Mouse (Mus musculus) gastrocnemius, postnatal 25 days (tissue): ENCODE measurements around the gene Insyn1. TPM values are rescaled to one million over a fixed set of nuclear protein-coding genes. Genes with fewer than 3 reads are reported as not detected.
A peak's percentile ranks its signal among the peaks of the same experiment; 100 is the strongest.

Experiments used
- DNase-seq: peaks from one replicate; pipeline ENCODE4 v3.0.0; 2022
- long read RNA-seq, 2 experiments: library from polyadenylated mRNA; stranded (forward); transcript quantifications; one replicate each; pipeline ENCODE4 v2.0.0; 2021
- total RNA-seq, 2 experiments: library from RNA; stranded (reverse); gene quantifications; 1 replicate in 1 of 2; 2 replicates in 1 of 2; pipeline ENCODE4 v1.2.3; 2021

The Insyn1 gene
- 10 to 100 TPM; 11.1 to 12.3 TPM for total RNA-seq
- long read RNA-seq, experiment 1, partial matches to known transcripts = 0 of 6 reads
- long read RNA-seq, experiment 1, other reads (novel, unspliced or antisense) = 4 of 6 reads
- long read RNA-seq, experiment 2, partial matches to known transcripts = 0 of 3 reads
- long read RNA-seq, experiment 2, other reads (novel, unspliced or antisense) = 1 of 3 reads

DNA sequence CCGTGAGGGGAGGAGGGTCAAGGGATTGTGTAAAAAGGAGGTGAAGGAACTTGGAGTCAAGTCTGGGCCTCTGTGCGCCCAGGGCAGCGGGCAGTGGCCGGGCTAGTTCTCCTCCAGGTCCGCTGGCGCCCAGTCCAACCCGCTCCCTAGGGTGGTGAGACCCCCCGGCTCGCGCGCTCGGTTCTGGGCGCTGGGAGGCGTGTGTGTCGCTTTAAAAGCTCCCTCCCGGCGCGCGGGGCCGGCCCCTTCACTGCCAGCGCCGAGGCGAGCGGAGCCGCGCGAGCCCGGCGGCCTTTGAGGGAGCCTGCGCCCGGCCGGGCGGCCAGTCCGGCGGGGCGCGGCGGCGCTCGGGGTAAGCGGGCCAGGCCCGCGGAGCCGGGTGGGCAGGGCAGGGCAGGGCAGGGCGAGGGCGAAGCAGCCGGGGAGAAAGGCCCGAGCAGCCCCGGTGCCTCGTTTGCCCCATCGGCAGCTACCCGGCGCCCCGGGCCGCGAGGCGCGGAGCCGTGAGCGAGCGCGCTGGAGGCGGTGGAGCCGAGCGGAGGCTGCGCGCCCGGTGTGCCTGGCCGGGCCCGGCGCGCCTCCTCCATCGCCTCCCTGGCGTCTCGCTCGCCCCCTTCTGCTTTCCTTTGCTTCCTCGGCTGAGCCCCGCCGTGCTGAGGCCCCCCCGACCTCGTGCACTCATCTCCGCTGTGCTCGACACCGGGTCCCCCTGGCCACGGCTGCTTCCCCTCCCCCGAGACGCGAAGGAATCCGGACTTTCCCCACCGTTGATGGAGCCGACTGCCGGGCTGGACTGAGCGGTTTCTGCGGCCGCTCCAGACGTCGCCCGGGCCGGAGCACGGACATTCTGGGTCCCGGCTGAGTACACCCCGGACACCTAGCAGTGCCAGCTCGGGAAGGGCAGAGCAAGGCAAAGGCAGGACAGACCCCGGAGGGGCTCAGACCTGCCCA lies at the start of gene Insyn1:
Gene Insyn1, plus strand, starts transcription at position 753 of the 951 bp plus-strand sequence.
- DNase-seq = peak; percentile 66

DNA sequence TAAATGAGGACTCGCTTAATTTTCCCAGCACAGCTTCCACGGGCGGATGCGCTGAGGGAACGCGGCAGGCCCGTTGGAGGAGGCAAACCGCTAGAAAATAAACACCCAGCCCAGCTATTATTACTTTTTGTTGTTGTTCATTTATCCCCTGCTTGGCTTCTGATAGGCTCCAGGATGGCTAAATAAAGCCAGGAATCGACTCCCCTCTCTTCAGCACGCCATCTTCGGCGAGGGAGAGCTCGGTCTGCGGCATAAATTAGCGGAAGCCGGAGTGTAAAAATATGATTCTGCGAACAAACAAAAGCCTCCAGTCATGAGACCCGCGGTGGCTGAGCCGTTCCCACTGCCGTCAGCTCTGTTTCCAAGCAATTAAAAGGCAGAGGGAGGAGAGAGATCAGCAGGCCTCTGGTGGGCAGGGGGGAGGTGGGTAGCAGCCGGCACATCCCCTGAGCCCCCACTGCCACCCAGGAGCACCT lies 49.4 kb upstream of the Insyn1 start:
- DNase-seq = no peak

DNA sequence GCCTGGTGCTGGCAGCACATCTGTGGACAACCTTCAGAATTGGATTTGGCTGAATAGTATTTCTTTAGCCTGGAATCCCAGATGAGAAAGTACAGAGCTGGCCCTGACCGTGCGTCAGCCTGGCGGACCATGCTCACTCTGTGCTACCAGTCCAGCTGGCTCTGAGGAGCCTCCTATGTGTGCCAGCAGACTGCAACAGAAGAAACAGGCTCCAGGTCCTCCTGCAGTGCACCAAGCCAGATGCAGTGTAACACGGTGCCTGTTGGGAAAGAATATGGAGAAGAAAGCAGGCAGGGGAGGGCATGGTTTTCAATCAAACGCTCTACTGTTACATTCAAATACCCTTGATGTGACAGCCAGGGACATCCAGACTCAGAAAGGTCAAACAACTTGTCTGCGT lies 48.3 kb upstream of the Insyn1 start:
- DNase-seq = peak; percentile 72

DNA sequence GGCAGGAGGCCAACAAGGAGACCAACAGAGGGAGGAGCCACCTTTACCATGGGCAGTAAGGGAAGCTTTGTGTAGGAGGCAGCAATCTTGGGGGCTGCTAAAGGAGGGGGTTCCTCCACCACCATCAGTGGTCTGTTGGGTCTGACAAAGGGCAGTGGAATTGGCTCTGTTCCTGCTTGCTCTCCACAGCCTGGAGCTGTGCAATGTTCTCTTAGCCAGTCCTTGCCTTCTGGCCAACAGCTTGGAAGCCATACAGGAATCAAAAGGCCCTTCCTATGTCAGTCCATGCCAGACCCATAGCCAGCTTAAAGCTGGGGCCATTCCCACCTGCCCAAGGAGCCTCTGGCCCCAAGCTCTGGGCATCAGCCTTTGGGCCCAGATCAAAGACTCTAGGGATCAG lies 47.8 kb upstream of the Insyn1 start:
- DNase-seq = peak; percentile 35

DNA sequence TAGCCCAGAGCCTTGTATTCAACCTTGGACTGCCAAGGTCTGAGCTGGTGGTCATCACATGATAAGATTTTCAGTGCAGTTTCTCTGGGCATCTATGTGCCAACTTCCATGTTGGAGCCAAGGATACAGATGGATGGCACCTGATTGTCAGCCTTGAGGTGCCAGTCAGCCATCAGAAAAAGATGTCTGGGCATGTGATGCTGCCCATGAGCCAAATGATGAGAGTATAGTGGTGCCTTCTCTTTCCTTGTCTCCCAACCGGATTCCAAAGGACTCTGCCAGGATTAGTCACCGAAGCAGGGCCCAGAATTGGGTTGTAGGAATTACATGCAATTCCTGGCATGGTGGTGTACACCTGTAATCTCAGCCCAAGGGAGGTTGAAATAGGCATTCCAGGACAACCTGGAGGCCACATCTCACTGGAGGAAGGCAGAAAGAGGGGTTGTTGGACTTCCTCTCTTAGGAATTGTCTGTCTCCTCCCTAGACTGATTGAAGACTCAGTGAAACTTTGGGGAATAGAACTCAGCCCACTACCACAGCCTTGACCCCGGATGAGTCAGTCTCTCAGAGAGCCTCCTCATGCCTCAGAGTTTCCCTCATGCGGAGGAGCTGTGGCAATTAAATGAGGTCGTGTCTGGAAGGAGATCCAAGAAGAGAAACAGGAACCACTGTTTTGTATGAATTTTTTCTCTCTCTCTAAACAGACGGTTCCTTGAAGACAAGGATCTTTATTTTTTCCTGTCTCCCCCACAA lies 46.9 kb upstream of the Insyn1 start:
- DNase-seq = no peak

DNA sequence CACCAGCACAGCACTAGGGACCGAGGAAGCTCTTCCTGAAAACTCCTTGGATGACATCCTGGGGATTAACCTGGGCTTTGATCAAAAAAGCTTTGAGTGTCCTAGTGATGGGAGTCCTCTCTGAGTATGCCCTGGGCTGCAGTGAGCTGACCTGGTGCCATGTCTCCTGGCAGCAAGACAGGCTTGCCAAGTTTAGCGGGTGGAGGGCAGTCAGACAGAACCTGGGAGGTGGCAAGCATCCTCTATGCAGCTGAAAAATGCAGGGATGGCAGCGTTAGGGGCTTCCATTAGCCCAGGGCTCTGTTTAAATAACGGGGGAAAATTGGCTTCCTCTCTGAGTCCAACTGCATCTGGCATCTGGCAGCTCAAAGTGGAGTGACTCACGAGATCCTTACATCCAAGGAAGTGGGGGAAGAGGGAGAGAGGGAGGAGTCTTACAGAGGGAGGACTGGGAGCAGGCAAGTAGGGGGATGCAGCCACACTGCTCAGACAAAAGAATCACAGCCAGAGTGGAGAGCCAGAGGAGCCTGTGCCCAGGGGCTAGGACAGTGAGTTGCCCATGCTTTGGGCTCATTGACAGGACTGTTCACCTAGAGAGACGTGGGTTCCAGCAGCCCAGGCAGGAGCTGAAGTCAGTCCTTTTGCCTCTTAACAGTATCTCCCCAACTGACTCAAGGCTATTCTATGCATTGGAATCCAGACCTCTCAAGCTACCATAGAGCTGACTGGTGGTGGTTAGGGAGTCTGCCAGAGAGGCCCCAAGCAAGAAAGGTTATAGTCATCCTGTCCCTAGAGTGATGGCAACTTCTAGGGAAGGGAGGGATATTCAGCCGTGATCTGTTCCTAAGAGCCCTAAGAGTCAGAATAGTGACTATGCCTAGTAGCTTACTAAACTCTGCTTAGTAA lies 46.0 kb upstream of the Insyn1 start:
- DNase-seq = no peak

DNA sequence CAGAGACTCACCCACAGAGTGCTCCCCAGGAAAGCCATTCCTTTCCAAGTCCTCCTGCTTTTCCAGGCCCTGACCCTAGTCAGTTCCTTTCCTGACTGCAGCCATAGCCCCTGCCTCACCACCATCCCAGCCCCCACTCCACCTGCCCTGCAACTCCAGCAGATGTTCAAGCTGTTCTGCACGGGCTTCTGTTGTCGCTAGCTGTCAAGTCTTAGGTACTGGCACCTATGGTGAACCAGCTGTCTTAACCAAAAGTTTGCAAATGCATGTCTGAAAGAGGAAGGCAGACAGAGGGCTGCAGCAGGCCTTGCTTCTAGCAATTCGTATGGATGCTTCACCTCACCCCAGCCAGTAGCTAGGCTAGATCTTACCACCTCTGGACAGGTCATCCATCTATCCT lies 45.3 kb upstream of the Insyn1 start:
- DNase-seq = no peak

DNA sequence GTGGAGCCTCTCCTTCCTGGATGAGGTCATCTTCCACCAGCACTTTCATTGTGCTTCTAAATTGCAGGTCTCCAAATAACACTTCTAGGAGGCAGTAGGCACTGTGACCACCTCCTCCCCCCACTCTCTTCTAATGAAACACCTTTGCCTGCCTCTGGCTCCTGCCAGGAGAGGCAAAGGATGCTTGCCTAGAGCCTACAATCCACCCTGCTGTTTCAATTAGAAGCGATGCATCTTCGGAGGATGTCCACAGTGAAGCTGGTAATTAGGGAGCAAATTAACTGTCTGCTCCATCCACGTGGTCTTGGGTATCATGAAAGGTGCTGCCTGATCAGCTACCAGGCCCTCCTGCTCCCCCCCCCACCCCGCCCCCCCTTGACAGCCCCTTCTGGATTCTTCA lies 41.6 kb upstream of the Insyn1 start:
- DNase-seq = no peak

DNA sequence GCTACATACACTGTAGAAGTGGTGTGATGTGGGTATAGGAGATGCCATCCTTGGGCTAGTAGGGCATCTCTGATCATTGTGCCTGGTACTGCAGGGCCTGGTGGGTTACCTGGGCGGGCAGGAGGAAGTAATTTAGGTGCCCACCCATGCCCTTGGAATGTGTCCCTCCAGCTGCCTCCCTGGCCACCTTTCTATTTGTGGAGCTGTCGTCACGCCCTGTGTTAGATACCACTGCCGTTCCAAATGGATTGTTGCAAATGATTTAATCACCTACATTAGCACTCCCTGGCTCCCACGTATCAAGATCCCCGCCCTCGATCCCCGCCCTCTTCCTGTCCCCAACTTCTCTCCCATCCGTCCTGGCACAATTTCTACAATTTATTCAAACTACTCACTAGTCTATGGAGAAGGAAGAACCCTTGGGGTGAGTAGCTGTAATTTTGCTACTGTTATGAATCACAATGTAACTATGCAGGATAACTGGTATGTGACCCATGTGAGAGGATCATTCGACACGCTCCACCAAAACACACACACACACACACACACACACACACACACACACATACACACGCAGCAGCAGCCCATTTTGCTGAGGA lies 40.3 kb upstream of the Insyn1 start:
- no peak for DNase-seq

DNA sequence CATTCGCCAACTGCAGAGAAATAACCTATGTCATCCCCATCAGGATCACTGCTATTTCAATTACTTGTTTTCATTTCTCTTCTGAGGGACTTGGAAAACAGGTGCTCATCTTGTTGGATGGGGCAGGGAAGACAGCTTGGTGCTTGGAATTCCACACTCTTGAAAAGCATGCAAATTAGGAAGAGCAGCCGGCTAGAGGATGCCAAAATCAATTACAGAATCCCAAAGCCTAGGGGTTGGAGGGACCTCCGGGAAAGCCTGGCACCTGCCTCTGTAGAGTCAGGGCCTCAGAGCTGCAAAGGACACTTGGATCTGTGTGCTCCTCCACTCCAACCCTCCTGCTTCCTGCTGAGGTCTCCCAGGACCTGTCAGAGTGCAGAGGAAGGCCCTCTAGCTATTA lies 38.9 kb upstream of the Insyn1 start:
- DNase-seq = no peak

DNA sequence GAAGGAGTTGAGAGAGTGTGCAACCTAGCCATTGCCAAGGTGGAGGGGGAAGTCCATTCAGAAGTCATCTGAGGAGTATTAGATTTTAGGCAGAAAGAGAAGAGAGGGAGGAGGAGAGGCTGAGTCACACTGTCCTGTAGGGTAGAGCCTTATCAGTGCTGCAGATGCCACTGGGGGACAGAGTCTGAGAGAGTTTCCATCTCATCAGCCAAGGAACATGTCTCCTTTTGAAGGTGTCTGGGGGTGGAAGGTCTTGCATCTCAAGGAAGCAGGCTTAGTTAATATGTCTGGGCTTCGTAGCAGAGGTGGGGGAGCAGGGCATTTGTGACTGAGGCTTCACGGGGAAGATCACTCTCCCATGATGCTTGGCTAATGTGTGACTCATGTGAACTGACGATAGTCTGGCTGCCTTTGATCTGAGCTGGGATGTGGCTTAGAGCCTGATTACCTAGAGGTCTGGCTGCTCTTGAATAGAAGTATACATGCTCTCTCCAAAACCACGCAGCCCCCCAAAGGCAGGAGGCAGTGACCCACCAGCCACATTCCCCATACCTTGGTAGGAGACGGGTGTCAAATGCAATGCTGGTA lies 34.5 kb upstream of the Insyn1 start:
- no peak for DNase-seq

DNA sequence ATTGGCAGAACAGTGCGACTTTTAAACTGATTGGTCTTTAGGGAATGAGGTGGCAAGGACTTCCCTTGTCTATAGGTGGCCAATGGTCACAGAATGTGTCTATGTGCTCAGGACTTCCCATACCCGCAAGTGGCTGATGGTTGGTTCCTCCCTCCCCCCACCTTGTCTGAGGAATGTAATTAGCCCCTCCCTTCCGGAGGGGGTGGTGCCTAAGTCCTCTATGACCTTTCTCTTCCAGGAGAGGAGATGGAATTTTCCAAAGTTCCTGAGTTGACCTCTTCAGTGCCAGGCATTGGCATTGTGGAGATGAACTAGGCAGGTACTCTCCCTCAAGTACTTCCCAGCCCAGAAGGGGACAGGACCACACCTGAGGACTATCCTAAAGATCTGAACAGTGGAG lies 33.5 kb upstream of the Insyn1 start:
- no peak for DNase-seq

DNA sequence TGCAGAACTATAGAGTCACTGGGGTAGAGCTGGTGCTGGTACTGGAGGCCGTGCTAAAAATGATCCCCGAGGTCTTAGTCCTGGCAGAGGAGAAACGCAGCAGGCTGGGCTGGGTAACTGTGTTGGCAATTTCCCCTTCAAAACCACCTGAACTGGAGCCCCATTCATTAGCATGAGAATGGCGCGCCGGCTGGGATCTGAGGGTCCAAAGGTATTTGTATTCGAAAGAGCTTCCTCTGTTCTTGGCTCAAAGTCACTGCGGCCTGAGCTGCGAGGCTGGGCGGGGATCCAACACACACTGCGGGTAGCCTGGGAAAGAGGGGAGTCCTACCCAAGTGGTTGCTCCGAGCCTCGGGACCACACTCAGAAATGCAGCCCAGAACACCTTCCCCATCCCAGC lies 32.6 kb upstream of the Insyn1 start:
- DNase-seq = no peak

DNA sequence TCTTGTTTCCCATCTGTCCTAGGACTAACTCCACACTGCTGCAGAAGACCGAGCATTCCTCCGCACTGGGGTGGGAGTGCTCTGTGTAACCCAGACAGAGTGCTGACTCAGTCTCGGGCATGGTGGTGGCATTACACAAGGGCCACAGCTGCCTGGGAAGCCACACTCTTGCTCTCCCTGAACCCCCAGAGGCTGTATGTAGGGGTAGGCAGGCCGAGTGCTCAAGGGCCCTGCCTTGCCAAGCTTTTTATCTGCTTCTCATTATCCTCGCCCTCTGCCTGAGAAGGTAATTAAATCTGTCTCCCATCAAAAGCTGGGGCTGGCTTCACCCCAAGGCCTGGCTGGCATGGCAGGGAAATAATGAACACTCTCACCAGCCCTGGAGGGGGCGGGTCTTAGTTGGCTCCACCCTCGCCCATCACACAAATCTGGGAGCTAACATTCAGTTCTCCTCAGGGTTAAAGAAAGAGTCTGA lies 30.9 kb upstream of the Insyn1 start:
- no peak for DNase-seq

DNA sequence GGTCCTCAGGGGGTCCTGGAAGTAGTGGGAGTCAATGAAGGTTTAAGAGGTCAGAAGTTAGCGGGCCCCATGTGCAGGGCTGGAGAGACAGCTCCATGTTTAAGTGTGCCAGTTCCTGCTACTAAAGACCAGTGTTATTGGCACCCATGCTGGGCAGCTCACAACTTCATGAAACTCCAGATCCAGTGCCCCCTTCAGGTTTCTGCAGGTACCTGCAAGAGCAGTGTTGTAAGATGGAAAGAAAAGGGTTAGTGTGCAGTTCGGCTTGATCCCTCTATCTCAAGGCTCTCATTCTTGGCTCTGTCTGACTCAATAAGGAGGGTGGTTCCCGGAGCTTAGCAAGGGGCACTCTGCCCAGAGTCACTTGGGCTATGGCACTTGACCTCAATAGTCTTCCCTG lies 30.1 kb upstream of the Insyn1 start:
- no peak for DNase-seq

DNA sequence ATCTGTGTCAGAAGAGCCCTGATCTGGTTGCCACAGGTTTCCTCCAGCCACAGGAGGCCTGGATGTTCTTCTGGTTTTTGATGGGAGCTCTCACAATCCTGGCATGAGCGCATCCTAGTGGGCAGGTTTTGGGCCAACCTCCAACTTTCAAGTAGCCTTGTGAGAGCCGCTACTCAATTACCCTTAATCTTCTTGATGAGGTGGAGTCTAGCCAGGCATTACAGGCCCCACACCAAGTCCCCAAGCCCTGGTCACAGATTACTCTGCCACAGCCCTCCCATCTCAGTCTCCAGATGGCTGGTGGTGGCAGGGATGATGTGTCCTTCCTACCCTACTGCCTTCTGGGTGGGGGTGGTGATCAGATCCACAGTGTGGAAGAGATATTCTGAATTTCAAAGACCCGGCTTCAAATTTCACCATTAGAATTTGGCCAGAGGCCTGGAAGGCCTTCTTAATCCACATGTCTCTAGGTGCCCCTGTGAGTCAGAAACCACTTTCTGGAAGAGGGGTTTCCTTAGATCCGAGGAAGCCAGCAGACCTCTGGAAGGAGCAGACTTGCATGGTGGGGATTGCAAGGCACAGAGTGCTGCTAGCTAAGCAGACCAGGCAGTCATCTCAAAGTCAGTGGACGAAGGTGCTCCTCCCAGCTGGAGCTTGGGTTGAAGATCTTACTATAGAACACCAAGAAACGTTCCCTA lies 29.4 kb upstream of the Insyn1 start:
- no peak for DNase-seq

DNA sequence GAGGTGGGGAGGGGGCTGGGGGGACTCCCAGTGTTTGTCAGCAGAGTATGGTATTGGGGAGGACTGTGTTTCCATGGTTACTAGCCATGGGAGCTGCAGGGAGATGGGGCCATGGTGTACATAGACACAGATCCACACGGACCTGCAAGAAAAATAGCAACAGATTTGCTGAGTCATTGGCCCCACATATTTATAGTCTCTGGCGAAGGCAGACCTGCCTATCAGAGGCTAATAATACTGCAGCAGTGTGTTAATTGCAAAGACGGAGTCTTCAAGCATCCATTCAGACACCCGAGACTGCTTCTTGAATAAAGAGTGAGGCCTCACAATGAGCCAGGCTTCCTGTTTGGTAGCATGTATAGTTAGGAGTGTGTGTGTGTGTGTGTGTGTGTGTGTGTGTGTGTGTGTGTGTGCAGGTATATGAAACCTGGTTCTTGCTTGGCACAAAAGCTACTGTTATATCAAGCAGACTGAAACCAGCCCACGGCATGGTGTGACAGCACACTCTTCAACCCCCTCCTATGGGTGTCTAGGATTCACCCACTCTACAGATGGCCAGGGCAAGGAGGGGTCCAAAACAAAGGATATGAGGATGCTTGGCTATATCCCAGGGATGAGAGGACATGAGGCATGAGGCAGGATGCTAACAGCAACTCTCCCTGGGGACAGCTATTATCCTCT lies 20.9 kb upstream of the Insyn1 start:
- DNase-seq = no peak

DNA sequence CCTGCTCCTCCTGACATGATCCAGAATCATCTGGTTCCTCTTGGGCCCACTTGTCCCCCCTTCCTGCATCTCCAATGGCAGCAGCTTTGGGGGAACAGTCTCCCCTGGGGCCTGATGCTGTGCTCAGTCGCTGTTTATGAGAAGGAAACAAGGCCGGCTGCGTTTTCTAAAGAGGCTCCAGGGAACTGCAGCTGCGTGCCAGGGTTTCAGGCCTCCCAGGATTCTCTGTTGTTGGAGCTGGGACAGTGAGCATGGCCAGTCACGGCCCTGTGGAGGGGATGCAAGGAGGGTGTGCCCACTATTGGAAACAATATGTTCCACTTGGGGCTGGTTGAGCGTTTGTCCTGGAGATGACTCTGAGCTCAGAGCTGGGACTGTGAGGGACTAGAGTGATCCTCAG lies 17.9 kb upstream of the Insyn1 start:
- DNase-seq = peak; percentile 15

DNA sequence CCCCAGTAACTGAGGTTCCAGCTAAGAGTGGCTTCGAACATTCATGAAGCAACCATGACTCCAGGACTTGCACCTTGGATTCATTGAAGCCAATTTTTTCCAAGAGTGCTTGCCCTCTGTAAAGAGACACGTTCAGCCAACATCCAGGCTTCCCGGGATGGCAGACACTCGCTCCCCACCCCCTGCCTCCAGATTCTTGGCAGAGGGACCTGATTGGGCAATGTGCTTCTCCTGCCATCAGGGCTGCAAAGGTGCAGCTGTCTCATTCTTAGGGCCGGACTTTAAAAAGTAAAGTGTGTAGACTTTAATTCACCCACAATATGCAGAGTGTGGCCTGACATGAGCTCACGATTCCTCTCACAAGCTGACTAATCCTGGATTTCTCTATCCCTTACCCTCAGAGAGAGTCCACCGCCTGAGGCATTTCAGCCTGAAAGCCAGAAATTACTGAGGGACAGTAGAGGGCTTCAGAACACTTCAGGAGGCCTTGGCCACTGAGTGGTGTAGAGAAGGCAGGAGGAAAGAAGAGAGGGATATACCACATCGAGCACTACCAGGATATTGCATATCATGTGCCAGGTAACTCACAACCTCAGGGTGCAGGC lies 15.1 kb upstream of the Insyn1 start:
- DNase-seq = no peak
